Mouse (Mus musculus): ENCODE data around the gene Tradd.

- TF ChIP-seq CTCF (IDR thresholded peaks at IDR 0.05; ENCODE audit: control insufficient read depth, insufficient read depth, insufficient replicate concordance, low read depth, low read length) (no peak), POLR2A (IDR thresholded peaks at IDR 0.05; ENCODE audit: control insufficient read depth, low read depth, low read length) (no peak)
These were observed 31.1 kb downstream of the Tradd start for GRCm38 (mm10) chr8:105233126-105233935.

All from testis, adult 2 months (tissue).